Mouse (Mus musculus) bone marrow macrophage, adult 2 months (primary cell): ENCODE measurements around the gene 2010003K11Rik. TPM values are rescaled to one million over a fixed set of nuclear protein-coding genes. Genes with fewer than 3 reads are reported as not detected.

Experiments used
- H3K27ac ChIP-seq: 2 replicates; pipeline ENCODE4 v1.5.1; 2012; ENCODE audit warnings: low read depth, low read length; ENCODE audit not compliant: insufficient read depth
- H3K4me1 ChIP-seq: 2 replicates; pipeline ENCODE4 v1.6.1; 2012; ENCODE audit warnings: low read length; ENCODE audit not compliant: control insufficient read depth, insufficient read depth
- H3K4me3 ChIP-seq: 2 replicates; pipeline ENCODE4 v1.5.1; 2012; ENCODE audit warnings: mild to moderate bottlenecking, low read length, moderate library complexity; ENCODE audit not compliant: insufficient read depth
- CTCF ChIP-seq: IDR thresholded peaks from 2 replicates; pipeline ENCODE4 v1.5.1; 2012; ENCODE audit warnings: low read depth, mild to moderate bottlenecking, low read length, moderate library complexity
- polyA plus RNA-seq: library from polyadenylated mRNA; stranded (reverse); fragments of >200 nt; gene quantifications from 2 replicates; pipeline ENCODE4 v1.2.4, GENCODE M21; 2012; ENCODE audit not compliant: missing spikeins, insufficient read depth, insufficient read length

2010003K11Rik gene
- polyA plus RNA-seq, 1 experiment: not detected

- no peak for TF ChIP-seq CTCF
- Histone ChIP-seq H3K27ac (no peak overlapping the region), H3K4me1 (no peaks in the 10 kb centered on the region), H3K4me3 (no peak overlapping the region)
These were observed 50.9 kb downstream of the 2010003K11Rik start for GRCm38 (mm10) chr19:4447445-4447844.

Other genes with a start within 250 kb of the 2010003K11Rik start
- 84.2 and 87.6 TPM in 2 replicates for gene Ssh3, start 229.4 kb downstream of the 2010003K11Rik start, polyA plus RNA-seq
- 21.8 TPM in 2 replicates for gene Ankrd13d, start 215.4 kb downstream of the 2010003K11Rik start, polyA plus RNA-seq
- 250 and 278 TPM in 2 replicates for gene Grk2, start 192.4 kb downstream of the 2010003K11Rik start, polyA plus RNA-seq
- gene Kdm2a, start 100.3 kb downstream of the 2010003K11Rik start, polyA plus RNA-seq: 81.5 and 84.4 TPM in 2 replicates
- 1.1 and 1.4 TPM in 2 replicates for gene Rhod, start 59.2 kb downstream of the 2010003K11Rik start, polyA plus RNA-seq
- not detected in 2 replicates for gene Syt12, start 21.1 kb downstream of the 2010003K11Rik start, polyA plus RNA-seq
- 1.8 and 3.7 TPM in 2 replicates for gene Pcx, start 11.9 kb upstream of the 2010003K11Rik start, polyA plus RNA-seq
- 0.50 and 0.73 TPM in 2 replicates for gene Lrfn4, start 117.1 kb upstream of the 2010003K11Rik start, polyA plus RNA-seq
- 25.5 and 33.7 TPM in 2 replicates for gene Rce1, start 127.1 kb upstream of the 2010003K11Rik start, polyA plus RNA-seq
- gene Gm960, start 200.1 kb upstream of the 2010003K11Rik start, polyA plus RNA-seq: not detected in 2 replicates
- not detected in 2 replicates for gene Sptbn2, start 212.6 kb upstream of the 2010003K11Rik start, polyA plus RNA-seq